Mouse (Mus musculus) ES-E14 (cell line): ENCODE results near the gene Hmx3.

Experiments used
- CHD2 ChIP-seq: IDR thresholded peaks from 2 replicates; pipeline ENCODE4 v1.6.1; 2014; ENCODE audit warnings: mild to moderate bottlenecking, low read depth, low read length, inconsistent platforms
- MAFK ChIP-seq: IDR thresholded peaks from 2 replicates; pipeline ENCODE4 v1.6.1; 2014; ENCODE audit warnings: mild to moderate bottlenecking, low read depth, low read length, inconsistent platforms; ENCODE audit not compliant: insufficient read depth
- ZNF384 ChIP-seq: IDR thresholded peaks from 2 replicates; pipeline ENCODE4 v1.6.1; 2012; ENCODE audit warnings: low read depth, low read length, inconsistent platforms

DNA sequence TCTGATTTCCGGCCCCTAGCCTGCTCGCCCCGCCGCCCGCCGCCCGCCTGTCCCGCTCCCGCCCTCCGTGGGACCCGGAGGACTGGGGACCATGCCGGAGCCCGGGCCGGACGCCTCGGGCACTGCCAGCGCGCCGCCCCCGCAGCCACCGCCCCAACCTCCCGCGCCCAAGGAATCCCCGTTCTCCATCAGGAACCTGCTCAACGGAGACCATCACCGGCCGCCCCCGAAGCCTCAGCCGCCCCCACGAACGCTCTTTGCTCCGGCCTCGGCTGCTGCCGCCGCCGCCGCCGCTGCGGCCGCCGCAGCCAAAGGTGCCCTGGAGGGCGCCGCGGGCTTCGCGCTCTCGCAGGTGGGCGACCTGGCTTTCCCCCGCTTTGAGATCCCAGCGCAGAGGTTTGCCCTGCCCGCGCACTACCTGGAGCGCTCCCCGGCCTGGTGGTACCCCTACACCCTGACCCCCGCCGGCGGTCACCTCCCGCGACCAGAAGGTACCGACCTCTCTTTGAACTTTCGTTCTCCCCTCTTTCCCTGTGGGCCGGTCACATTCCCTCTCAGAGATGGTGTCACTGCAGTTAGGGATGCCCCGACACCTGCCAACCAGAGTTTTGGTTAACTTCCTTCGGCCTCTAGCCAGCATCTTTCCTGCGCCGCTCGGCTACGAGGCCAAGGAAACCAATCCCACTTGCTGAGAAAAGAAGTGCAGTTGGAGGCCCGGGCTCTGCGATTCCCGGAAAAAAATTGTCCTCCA, 380 bp downstream of the Hmx3 start:
- TF ChIP-seq ZNF384 (no peak), CHD2 (no peak), MAFK (no peak)
